Mouse (Mus musculus) right cerebral cortex, postnatal 25 days (tissue): ENCODE data around the gene Hoxb9.

ENCODE experiments used
- DNase-seq: peaks from one replicate; pipeline ENCODE4 v3.0.0; 2022

The Hoxb9 gene

GRCm38 (mm10) chr11:96267021-96267920 is 4.0 kb upstream of the Hoxb9 start:
- DNase-seq: no peak

- DNase-seq: no peak
Measured at GRCm38 (mm10) chr11:96268031-96268745, 3.1 kb upstream of the Hoxb9 start.

GRCm38 (mm10) chr11:96269869-96270268 is 1.4 kb upstream of the Hoxb9 start:
- DNase-seq: no peak

- no peak for DNase-seq
Measured at GRCm38 (mm10) chr11:96271541-96272011, 319 bp downstream of the Hoxb9 start.

- no peak for DNase-seq
Measured at GRCm38 (mm10) chr11:96272024-96272921, 1.0 kb downstream of the Hoxb9 start.

GRCm38 (mm10) chr11:96274428-96274827 is 3.2 kb downstream of the Hoxb9 start:
- DNase-seq: no peak

- DNase-seq: no peak
Measured at GRCm38 (mm10) chr11:96275896-96276295, 4.6 kb downstream of the Hoxb9 start.

GRCm38 (mm10) chr11:96277151-96278044 is 6.1 kb downstream of the Hoxb9 start:
- no peak for DNase-seq

- no peak for DNase-seq
Measured at GRCm38 (mm10) chr11:96278324-96278723, 7.1 kb downstream of the Hoxb9 start.

- DNase-seq: peak; percentile 79
Measured at GRCm38 (mm10) chr11:96278773-96279172, 7.5 kb downstream of the Hoxb9 start.

GRCm38 (mm10) chr11:96279421-96280233 is 8.4 kb downstream of the Hoxb9 start:
- DNase-seq: no peak

GRCm38 (mm10) chr11:96280399-96281378 is 9.4 kb downstream of the Hoxb9 start:
- DNase-seq: no peak

- DNase-seq: no peak
Measured at GRCm38 (mm10) chr11:96281396-96281795, 10.1 kb downstream of the Hoxb9 start.

- no peak for DNase-seq
Measured at GRCm38 (mm10) chr11:96281855-96282570, 10.8 kb downstream of the Hoxb9 start, which contains the start of gene Hoxb8. TSS of gene Hoxb8 (plus strand) at chr11:96281905.

GRCm38 (mm10) chr11:96282795-96283430 is 11.7 kb downstream of the Hoxb9 start:
- no peak for DNase-seq

- no peak for DNase-seq
Measured at GRCm38 (mm10) chr11:96284041-96284749, 12.9 kb downstream of the Hoxb9 start.
